Mouse (Mus musculus) ES-E14 (cell line): ENCODE measurements around the gene Slc35b1. TPM values are rescaled to one million over a fixed set of nuclear protein-coding genes. Genes with fewer than 3 reads are reported as not detected.

Experiments
- DNase-seq: peaks from one replicate; pipeline ENCODE4 v3.0.0-alpha.2; 2013; ENCODE audit warnings: low read depth, low spot score
- H3K27ac ChIP-seq: 2 replicates; pipeline ENCODE4 v1.5.1; 2012; ENCODE audit warnings: low read depth, mild to moderate bottlenecking, low read length, moderate library complexity, mixed read lengths; ENCODE audit not compliant: poor library complexity, insufficient read depth, severe bottlenecking
- H3K36me3 ChIP-seq: 2 replicates; pipeline ENCODE4 v1.6.1; 2012; ENCODE audit warnings: mild to moderate bottlenecking, low read length, moderate library complexity, mixed read lengths; ENCODE audit not compliant: control insufficient read depth, poor library complexity, insufficient read depth, severe bottlenecking
- H3K4me1 ChIP-seq, 2 experiments: fragments of 150-350 bp in 1 of 2; sonication (generic) in 1 of 2; 2 replicates each; pipeline ENCODE4 v1.6.1; 2012; ENCODE audit warnings: low read length in 2 of 2, mild to moderate bottlenecking in 1 of 2, mixed read lengths in 1 of 2; ENCODE audit not compliant: control insufficient read depth in 2 of 2, insufficient read depth in 2 of 2, poor library complexity in 1 of 2
- H3K4me3 ChIP-seq, 2 experiments: fragments of 150-350 bp in 1 of 2; sonication (generic) in 1 of 2; 2 replicates each; pipeline ENCODE4 v1.5.1; 2012; ENCODE audit warnings: low read length in 2 of 2, low read depth in 1 of 2, mild to moderate bottlenecking in 1 of 2, mixed read lengths in 1 of 2; ENCODE audit not compliant: insufficient read depth in 1 of 2, poor library complexity in 1 of 2, severe bottlenecking in 1 of 2
- H3K9ac ChIP-seq: 2 replicates; pipeline ENCODE4 v1.6.1; 2012; ENCODE audit warnings: low read depth, mild to moderate bottlenecking, low read length, mixed read lengths; ENCODE audit not compliant: poor library complexity, insufficient read depth, severe bottlenecking
- H3K9me3 ChIP-seq: fragments of 150-350 bp; sonication (generic); 2 replicates; pipeline ENCODE4 v1.6.1; 2012; ENCODE audit warnings: low read depth, mild to moderate bottlenecking, low read length; ENCODE audit not compliant: control insufficient read depth, insufficient read depth
- CHD2 ChIP-seq: IDR thresholded peaks from 2 replicates; pipeline ENCODE4 v1.6.1; 2014; ENCODE audit warnings: mild to moderate bottlenecking, low read depth, low read length, inconsistent platforms
- HCFC1 ChIP-seq: IDR thresholded peaks from 2 replicates; pipeline ENCODE4 v1.6.1; 2012; ENCODE audit warnings: low read length, inconsistent platforms, borderline replicate concordance; ENCODE audit not compliant: insufficient read depth
- MAFK ChIP-seq: IDR thresholded peaks from 2 replicates; pipeline ENCODE4 v1.6.1; 2014; ENCODE audit warnings: mild to moderate bottlenecking, low read depth, low read length, inconsistent platforms; ENCODE audit not compliant: insufficient read depth
- ZC3H11A ChIP-seq: IDR thresholded peaks from 2 replicates; pipeline ENCODE4 v1.6.1; 2012; ENCODE audit warnings: low read depth, mild to moderate bottlenecking, inconsistent platforms, low read length, borderline replicate concordance
- ZNF384 ChIP-seq: IDR thresholded peaks from 2 replicates; pipeline ENCODE4 v1.6.1; 2012; ENCODE audit warnings: low read depth, low read length, inconsistent platforms
- in situ Hi-C, 2 experiments: fragments of 600-800 bp; cut with MboI; formaldehyde crosslinking; loops; one replicate each; pipeline ENCODE4 v1.15.1; 2025; ENCODE audit warnings: low sequenced_read_pairs in 2 of 2, inconsistent platforms in 1 of 2; ENCODE audit not compliant: unreplicated experiment in 2 of 2
- total RNA-seq: library from RNA; depleted of rRNA; stranded (reverse); fragments of 300-350 nt; gene quantifications from 2 replicates; pipeline ENCODE4 v1.2.3, GENCODE M21; 2012

Gene Slc35b1
- total RNA-seq, 1 experiment: 156 TPM

- TF ChIP-seq MAFK (no peak), ZNF384 (no peak), HCFC1 (no peak), CHD2 (no peak), ZC3H11A (no peak)
- H3K36me3 ChIP-seq: peaks cover 30% of the 10 kb centered on the region
- H3K4me1 ChIP-seq: no peaks in the 10 kb centered on the region
- H3K27ac ChIP-seq: no peak overlapping the region
- H3K4me3 ChIP-seq: no peak overlapping the region
- H3K9ac ChIP-seq: no peak overlapping the region
- H3K9me3 ChIP-seq: no peaks in the 10 kb centered on the region
- in situ Hi-C loops: no loop called here
- DNase-seq: no peak
Measured at GRCm38 (mm10) chr11:95380711-95381110, 3.8 kb upstream of the Slc35b1 start.

GRCm38 (mm10) chr11:95381146-95381545 is 3.3 kb upstream of the Slc35b1 start:
- Histone ChIP-seq H3K4me1 (no peaks in the 10 kb centered on the region), H3K36me3 (peaks cover 26% of the 10 kb centered on the region), H3K4me3 (no peak overlapping the region), H3K27ac (no peak overlapping the region), H3K9ac (no peak overlapping the region), H3K9me3 (no peaks in the 10 kb centered on the region)
- no peak for DNase-seq
- TF ChIP-seq MAFK: no peak
- no peak for TF ChIP-seq CHD2
- TF ChIP-seq HCFC1: no peak
- in situ Hi-C loops: no loop called here

GRCm38 (mm10) chr11:95383331-95383986 is 1.0 kb upstream of the Slc35b1 start:
- TF ChIP-seq ZNF384 (no peak), HCFC1 (no peak), CHD2 (no peak), MAFK (no peak), ZC3H11A (no peak)
- Histone ChIP-seq H3K27ac (no peak overlapping the region), H3K4me3 (no peak overlapping the region), H3K4me1 (no peaks in the 10 kb centered on the region), H3K9me3 (no peaks in the 10 kb centered on the region), H3K9ac (no peak overlapping the region), H3K36me3 (peaks cover 33% of the 10 kb centered on the region)
- DNase-seq: no peak
- in situ Hi-C loops: no loop called here

GRCm38 (mm10) chr11:95384004-95384318 is 531 bp upstream of the Slc35b1 start:
- no peak overlapping the region for H3K9ac ChIP-seq
- no peaks in the 10 kb centered on the region for H3K9me3 ChIP-seq
- no peak for TF ChIP-seq ZNF384
- no peak for TF ChIP-seq MAFK
- no peak for TF ChIP-seq ZC3H11A
- no peak for TF ChIP-seq CHD2
- no peak for TF ChIP-seq HCFC1
- no peaks in the 10 kb centered on the region for H3K4me1 ChIP-seq
- peak overlapping the region in 1 of 2 experiments; percentile 15; a peak in 2 of 4 replicates for H3K4me3 ChIP-seq
- peaks cover 31% of the 10 kb centered on the region for H3K36me3 ChIP-seq
- H3K27ac ChIP-seq: no peak overlapping the region
- no peak for DNase-seq
- in situ Hi-C loops: no loop called here

GRCm38 (mm10) chr11:95384973-95385320 is 455 bp downstream of the Slc35b1 start:
- Histone ChIP-seq H3K36me3 (peaks cover 38% of the 10 kb centered on the region), H3K9me3 (no peaks in the 10 kb centered on the region), H3K9ac (peak overlapping the region; percentile 97), H3K4me3 (peak overlapping the region; percentile 57 to 85), H3K27ac (0 out of 2 replicates have a peak overlapping the region, but pooled peaks have one; percentile 16), H3K4me1 (no peaks in the 10 kb centered on the region)
- in situ Hi-C loops: loop anchor here in 1 of 2 experiments (5.0 kb wide), 1 partner anchor 137 kb away; no protein-coding TSS in a partner anchor
- TF ChIP-seq MAFK (no peak), HCFC1 (no peak), ZC3H11A (no peak), CHD2 (no peak), ZNF384 (no peak)
- no peak for DNase-seq
